Mouse (Mus musculus) G1E (cell line): ENCODE measurements around the gene Slc9a8. TPM values are rescaled to one million over a fixed set of nuclear protein-coding genes. Genes with fewer than 3 reads are reported as not detected.

Source experiments
- ATAC-seq: 2 replicates; pipeline ENCODE4 v1.8.0; 2016; ENCODE audit warnings: mild to moderate bottlenecking; ENCODE audit not compliant: insufficient number of reproducible peaks, poor library complexity, low FRiP score, severe bottlenecking; ENCODE audit errors: extremely low read depth
- DNase-seq: peaks from one replicate; pipeline ENCODE4 v3.0.0; 2012; ENCODE audit warnings: low spot score
- H3K27me3 ChIP-seq: 2 replicates; pipeline ENCODE4 v1.6.1; 2012; ENCODE audit warnings: mild to moderate bottlenecking, low read length, inconsistent platforms; ENCODE audit not compliant: insufficient read depth
- H3K36me3 ChIP-seq: replicated peaks from 2 replicates; pipeline ENCODE3; 2012; ENCODE audit warnings: mild to moderate bottlenecking, inconsistent platforms
- H3K4me1 ChIP-seq: 2 replicates; pipeline ENCODE4 v1.6.1; 2012; ENCODE audit warnings: low read depth, low read length, inconsistent platforms, mixed read lengths; ENCODE audit not compliant: insufficient read depth
- H3K4me3 ChIP-seq: 2 replicates; pipeline ENCODE4 v1.5.1; 2012; ENCODE audit warnings: low read depth, mild to moderate bottlenecking, inconsistent platforms, low read length, moderate library complexity, mixed read lengths
- H3K9me3 ChIP-seq: replicated peaks from 2 replicates; pipeline ENCODE4 v1.6.1; 2012; ENCODE audit warnings: inconsistent platforms
- CTCF ChIP-seq: IDR thresholded peaks from 2 replicates; pipeline ENCODE4 v1.5.1; 2012; ENCODE audit warnings: low read depth, low read length, inconsistent platforms, mixed read lengths
- GATA1 ChIP-seq: IDR thresholded peaks from 2 replicates; pipeline ENCODE4 v1.6.1; 2012; ENCODE audit warnings: borderline replicate concordance, low read length, inconsistent platforms, mixed read lengths
- GATA2 ChIP-seq: IDR thresholded peaks from 2 replicates; pipeline ENCODE4 v1.6.1; 2012; ENCODE audit warnings: low read depth, low read length, inconsistent platforms, borderline replicate concordance
- POLR2AphosphoS5 ChIP-seq: IDR thresholded peaks from 2 replicates; pipeline ENCODE4 v1.6.1; 2012; ENCODE audit warnings: low read depth, low read length, inconsistent platforms; ENCODE audit not compliant: insufficient replicate concordance
- TAL1 ChIP-seq: conservative IDR thresholded peaks from 2 replicates; pipeline ENCODE4 v1.6.1; 2012; ENCODE audit warnings: low read depth, low read length, inconsistent platforms, mixed read lengths
- polyA plus RNA-seq: library from polyadenylated mRNA; stranded (reverse); fragments of >175 nt; gene quantifications from 2 replicates; pipeline ENCODE4 v1.2.3, GENCODE M21; 2012
- total RNA-seq, 2 experiments: library from RNA; stranded (forward) in 1 of 2; stranded (reverse) in 1 of 2; fragments of 200-1000 nt in 1 of 2; fragments of >200 nt in 1 of 2; fragmentation: Nextera tagmentation in 1 of 2; gene quantifications; 2 replicates each; pipeline ENCODE4 v1.2.3; 2014 to 2017

The Slc9a8 gene
- total and polyA plus RNA-seq, 3 experiments: 13.2 to 90.4 (median 24.4) TPM

DNA sequence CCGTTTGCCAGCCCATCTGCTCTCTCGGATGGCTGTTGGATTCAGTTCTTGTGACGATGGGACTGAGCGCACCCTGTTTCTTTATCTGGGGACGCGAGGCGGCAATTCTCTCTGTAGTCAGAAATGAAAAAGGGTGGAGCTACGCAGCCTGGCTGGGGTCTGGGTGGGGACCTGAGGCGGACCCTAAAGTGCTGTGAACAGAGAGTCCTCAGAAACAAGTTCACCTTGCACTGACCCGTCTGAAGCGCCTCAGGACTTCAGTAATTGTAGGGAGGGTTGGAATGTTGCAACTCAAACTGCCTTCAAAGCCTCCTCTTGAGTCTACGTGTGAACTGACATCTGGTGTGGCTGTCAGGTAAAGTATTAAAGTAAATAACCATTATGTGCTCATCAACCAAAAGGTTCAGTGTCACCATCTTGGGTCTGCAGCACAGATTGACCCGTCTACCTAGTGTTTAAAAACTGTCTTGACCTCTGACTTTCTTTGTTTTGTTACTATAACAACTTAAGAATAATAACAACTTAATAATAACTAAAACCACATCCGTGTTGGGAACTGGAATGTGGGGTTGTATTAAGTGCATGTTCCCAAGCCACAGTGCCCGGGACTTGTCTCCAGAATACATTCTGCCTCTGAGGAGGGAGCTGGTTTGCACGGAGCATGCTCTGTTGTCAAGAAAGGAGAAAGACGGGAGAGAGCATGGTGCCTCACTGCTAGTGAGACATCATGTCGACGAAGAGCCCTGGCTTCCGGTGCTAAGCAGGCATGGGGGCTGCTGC is 16.2 kb upstream of the Slc9a8 start:
- Histone ChIP-seq H3K9me3 (no peaks in the 10 kb centered on the region), H3K36me3 (no peaks in the 10 kb centered on the region), H3K4me1 (no peaks in the 10 kb centered on the region), H3K27me3 (peaks cover 25% of the 10 kb centered on the region), H3K4me3 (no peak overlapping the region)
- TF ChIP-seq TAL1: no peak
- TF ChIP-seq POLR2AphosphoS5: no peak
- no peak for TF ChIP-seq GATA2
- TF ChIP-seq GATA1: no peak
- no peak for TF ChIP-seq CTCF
- DNase-seq (no peak), ATAC-seq (no peak)

DNA sequence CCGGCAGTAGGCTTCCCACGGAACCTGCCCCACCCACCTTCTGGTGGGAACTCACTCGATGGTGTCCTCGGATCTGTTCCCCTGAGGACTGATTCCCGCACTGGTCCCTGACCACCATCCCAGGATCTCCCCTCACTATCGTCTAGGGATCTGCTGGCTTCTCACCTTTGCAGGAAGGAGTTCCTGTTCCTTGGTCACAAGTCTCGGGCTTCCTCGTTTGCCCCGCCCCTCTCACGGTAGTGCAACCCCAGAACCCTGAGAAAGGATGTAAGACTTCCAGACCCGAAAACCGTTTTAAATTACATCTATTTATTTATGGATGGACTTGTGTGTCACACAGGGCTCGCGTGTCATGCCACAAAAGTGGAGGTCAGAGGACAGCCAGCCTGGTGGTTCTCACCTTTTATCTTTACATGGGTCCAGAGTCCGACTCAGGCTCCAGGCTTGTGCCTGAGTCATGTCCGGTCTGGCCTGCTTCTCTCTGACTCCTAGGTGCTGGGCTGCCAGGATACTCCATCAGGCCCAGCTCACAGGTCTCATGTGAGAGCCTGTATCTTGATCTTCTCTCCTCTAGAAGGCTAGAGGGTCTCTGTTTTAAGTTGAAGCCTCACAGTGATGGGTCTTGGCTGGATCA is 14.1 kb upstream of the Slc9a8 start:
- TF ChIP-seq CTCF (no peak), GATA1 (no peak), POLR2AphosphoS5 (no peak), TAL1 (no peak), GATA2 (no peak)
- Histone ChIP-seq H3K4me3 (no peak overlapping the region), H3K27me3 (peaks cover 23% of the 10 kb centered on the region), H3K9me3 (no peaks in the 10 kb centered on the region), H3K36me3 (no peaks in the 10 kb centered on the region), H3K4me1 (no peaks in the 10 kb centered on the region)
- no peak for DNase-seq
- ATAC-seq: no peak

DNA sequence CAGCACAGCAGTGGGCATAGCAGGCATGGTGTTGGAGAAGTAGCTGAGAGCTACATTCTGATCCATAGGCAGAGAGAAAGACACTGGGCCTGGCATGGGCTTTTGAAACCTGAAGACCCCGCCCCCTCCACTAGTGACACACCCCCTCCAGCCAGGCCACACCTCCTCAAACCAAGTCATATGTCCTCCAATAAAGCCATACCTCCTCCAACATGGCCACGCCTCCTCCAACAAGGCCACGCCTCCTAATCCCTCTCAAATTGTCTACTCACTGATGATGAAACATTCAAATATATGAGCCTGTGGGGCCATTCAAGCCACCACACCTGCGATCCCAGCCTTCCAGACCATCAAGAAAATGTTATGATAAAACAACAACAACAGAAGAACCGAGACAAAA is 7.1 kb upstream of the Slc9a8 start:
- no peak overlapping the region for H3K4me3 ChIP-seq
- peaks cover 9% of the 10 kb centered on the region; the same call in 1 of the 2 replicates for H3K27me3 ChIP-seq
- ATAC-seq: no peak
- no peaks in the 10 kb centered on the region for H3K4me1 ChIP-seq
- H3K9me3 ChIP-seq: peaks cover 2% of the 10 kb centered on the region; the same call in 1 of the 2 replicates
- no peak for TF ChIP-seq CTCF
- TF ChIP-seq POLR2AphosphoS5: no peak
- no peak for TF ChIP-seq TAL1
- TF ChIP-seq GATA1: no peak
- TF ChIP-seq GATA2: no peak
- no peak for DNase-seq
- no peaks in the 10 kb centered on the region for H3K36me3 ChIP-seq

DNA sequence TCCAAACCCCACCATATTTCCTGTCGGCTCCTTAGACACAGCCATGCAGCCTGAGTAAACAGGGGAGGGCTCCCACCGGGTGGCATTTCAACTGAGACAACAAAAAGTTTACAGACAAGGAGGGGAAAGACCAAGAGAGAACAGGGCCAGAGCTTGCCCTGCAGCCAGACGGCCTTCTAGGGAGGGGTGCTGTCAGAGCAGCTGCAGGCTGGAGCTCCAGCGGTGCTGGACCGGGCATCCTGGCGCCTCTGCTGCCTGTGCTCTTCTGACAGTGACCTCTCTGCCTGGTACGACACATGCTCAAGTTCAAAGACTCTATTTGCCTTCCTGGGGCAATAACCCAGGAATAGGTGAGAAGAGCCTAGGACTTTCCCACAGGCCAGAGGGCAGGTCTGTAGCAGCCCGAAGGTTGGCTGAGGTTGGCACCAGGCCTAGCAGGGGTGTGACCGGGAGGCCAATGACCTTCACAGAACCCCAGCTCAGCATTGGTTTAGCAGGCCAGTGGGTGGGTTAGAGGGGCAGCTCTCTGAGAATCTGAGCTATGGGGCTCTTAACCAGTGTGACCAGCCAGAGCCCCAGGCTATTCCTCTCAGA is 5.4 kb upstream of the Slc9a8 start:
- DNase-seq (no peak), ATAC-seq (no peak)
- peaks cover 9% of the 10 kb centered on the region; the same call in 1 of the 2 replicates for H3K27me3 ChIP-seq
- no peak overlapping the region for H3K4me3 ChIP-seq
- TF ChIP-seq TAL1 (no peak), GATA1 (no peak), POLR2AphosphoS5 (no peak)
- peaks cover 11% of the 10 kb centered on the region for H3K4me1 ChIP-seq
- H3K9me3 ChIP-seq: peaks cover 2% of the 10 kb centered on the region; the same call in 1 of the 2 replicates
- H3K36me3 ChIP-seq: no peaks in the 10 kb centered on the region

DNA sequence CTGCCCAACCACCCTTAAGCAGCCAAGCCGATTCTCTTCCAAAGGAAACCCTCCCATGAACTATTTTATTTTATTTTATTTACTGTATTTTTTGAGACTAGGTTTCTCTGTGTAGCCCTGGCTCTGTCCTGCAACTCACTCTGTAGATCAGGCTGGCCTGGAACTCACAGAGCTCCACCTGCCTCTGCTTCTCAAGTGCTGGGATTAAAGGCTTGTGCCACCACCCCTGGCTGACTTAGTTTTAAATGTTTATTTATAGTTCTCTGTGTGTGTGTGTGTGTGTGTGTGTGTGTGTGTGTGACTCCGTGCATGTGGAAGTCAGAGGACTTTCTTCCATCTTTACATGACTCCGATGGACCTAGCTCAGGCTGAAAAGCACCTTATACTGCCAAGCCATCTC is 4.5 kb upstream of the Slc9a8 start:
- DNase-seq (no peak), ATAC-seq (no peak)
- Histone ChIP-seq H3K27me3 (peaks cover 9% of the 10 kb centered on the region; the same call in 1 of the 2 replicates), H3K4me3 (no peak overlapping the region), H3K36me3 (no peaks in the 10 kb centered on the region), H3K4me1 (peaks cover 11% of the 10 kb centered on the region), H3K9me3 (peaks cover 2% of the 10 kb centered on the region; the same call in 1 of the 2 replicates)
- TF ChIP-seq CTCF (no peak), TAL1 (no peak), GATA2 (no peak)

DNA sequence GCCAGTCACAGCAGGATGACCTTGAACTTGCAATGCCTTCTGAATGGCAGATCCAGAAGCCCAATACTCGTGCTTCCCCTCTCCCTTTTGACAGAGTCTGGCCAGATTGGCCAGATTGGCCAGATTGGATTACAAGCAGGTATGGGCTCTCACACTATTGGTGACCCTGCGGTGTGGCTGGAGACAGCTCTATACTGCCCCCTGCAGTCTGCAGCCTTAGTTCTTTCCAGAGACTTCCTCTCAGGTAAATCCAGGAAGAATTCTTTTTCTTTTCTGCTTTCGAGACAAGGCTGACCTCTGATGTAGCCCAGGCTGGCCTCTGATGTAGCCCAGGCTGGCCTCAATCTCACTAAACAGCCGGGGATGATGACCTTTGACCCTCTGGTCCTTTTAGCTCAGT is 3.8 kb upstream of the Slc9a8 start:
- DNase-seq (no peak), ATAC-seq (no peak)
- H3K27me3 ChIP-seq: peaks cover 9% of the 10 kb centered on the region; the same call in 1 of the 2 replicates
- no peaks in the 10 kb centered on the region for H3K36me3 ChIP-seq
- peaks cover 17% of the 10 kb centered on the region for H3K4me1 ChIP-seq
- H3K9me3 ChIP-seq: peaks cover 2% of the 10 kb centered on the region; the same call in 1 of the 2 replicates
- no peak for TF ChIP-seq TAL1
- TF ChIP-seq GATA1: no peak
- TF ChIP-seq CTCF: peak; percentile 21; the same call in 1 of the 2 replicates
- no peak for TF ChIP-seq GATA2
- no peak for TF ChIP-seq POLR2AphosphoS5
- no peak overlapping the region for H3K4me3 ChIP-seq
